Mouse (Mus musculus) embryonic facial prominence, embryonic 13.5 days (tissue): ENCODE data around the gene Ncor2. TPM values are rescaled to one million over a fixed set of nuclear protein-coding genes. Genes with fewer than 3 reads are reported as not detected.

ENCODE experiments used
- ATAC-seq: fragments of 200-750 bp; cut with Nextera tagmentation; 2 replicates; pipeline ENCODE4 v1.8.0; 2017; ENCODE audit warnings: low read depth; ENCODE audit not compliant: insufficient number of reproducible peaks, insufficient read depth, low FRiP score, low TSS enrichment
- H3K27ac ChIP-seq: fragments of 300-500 bp; sonication (generic); 2 replicates; pipeline ENCODE4 v1.5.1; 2015; ENCODE audit warnings: moderate library complexity, mild to moderate bottlenecking, inconsistent platforms
- H3K27me3 ChIP-seq: fragments of 300-500 bp; sonication (generic); 2 replicates; pipeline ENCODE4 v1.6.1; 2015; ENCODE audit warnings: mild to moderate bottlenecking, inconsistent platforms
- H3K36me3 ChIP-seq: fragments of 300-500 bp; sonication (generic); 2 replicates; pipeline ENCODE4 v1.6.1; 2015; ENCODE audit warnings: mild to moderate bottlenecking, inconsistent platforms
- H3K4me1 ChIP-seq: fragments of 300-500 bp; sonication (generic); 2 replicates; pipeline ENCODE4 v1.6.1; 2015; ENCODE audit warnings: inconsistent platforms
- H3K4me2 ChIP-seq: fragments of 300-500 bp; sonication (generic); 2 replicates; pipeline ENCODE4 v1.6.1; 2015; ENCODE audit warnings: moderate library complexity, mild to moderate bottlenecking, inconsistent platforms
- H3K4me3 ChIP-seq: fragments of 300-500 bp; sonication (generic); 2 replicates; pipeline ENCODE4 v1.5.1; 2015; ENCODE audit warnings: mild to moderate bottlenecking, inconsistent platforms
- H3K9ac ChIP-seq: fragments of 300-500 bp; sonication (generic); 2 replicates; pipeline ENCODE4 v1.6.1; 2015; ENCODE audit warnings: mild to moderate bottlenecking, inconsistent platforms
- H3K9me3 ChIP-seq: fragments of 300-500 bp; sonication (generic); 2 replicates; pipeline ENCODE4 v1.6.1; 2016; ENCODE audit warnings: inconsistent platforms
- WGBS: fragments of 180-500 bp; shearing (Covaris S2); methylation state at CpG from one replicate; pipeline ENCODE4 v1.1.7; 2015; ENCODE audit warnings: mixed read lengths; 5-methylcytosine and 5-hydroxymethylcytosine counted together
- polyA plus RNA-seq: library from polyadenylated mRNA; unstranded; fragments of >200 nt; fragmentation: Nextera tagmentation; extraction: Ambion mirVana; gene quantifications from 2 replicates; pipeline ENCODE4 v1.2.1, GENCODE M21; 2015

Gene Ncor2
- polyA plus RNA-seq, 1 experiment from 2014 or later, result 36.2 TPM

DNA sequence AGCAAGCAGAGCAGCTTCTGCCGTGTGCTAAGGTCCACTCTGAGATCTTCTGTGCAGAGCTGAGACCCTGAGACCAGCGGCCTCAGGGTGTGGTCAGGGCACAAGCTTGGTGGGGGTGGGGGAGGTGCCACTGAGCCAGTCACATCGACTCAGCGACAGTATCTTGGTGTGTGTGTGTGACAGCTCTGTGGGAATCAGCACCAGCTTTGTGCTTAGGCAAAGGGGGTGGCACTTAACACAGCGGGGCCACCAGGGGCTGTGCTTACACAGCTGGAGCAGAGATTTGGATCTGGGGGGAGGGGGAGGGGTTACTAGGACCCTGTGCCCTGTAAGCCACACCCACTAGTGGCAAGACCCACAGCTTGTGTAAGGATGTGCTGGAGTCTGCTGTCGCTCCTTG is 75.6 kb downstream of the Ncor2 start:
- peaks cover 36% of the 10 kb centered on the region for H3K4me1 ChIP-seq
- H3K9ac ChIP-seq, result peak overlapping the region; percentile 36; the same call in 1 of the 2 replicates
- H3K27me3 ChIP-seq, result no peaks in the 10 kb centered on the region
- H3K36me3 ChIP-seq, result peaks cover 93% of the 10 kb centered on the region
- peak overlapping the region; percentile 86 for H3K27ac ChIP-seq
- 27% methylated on average over 6 of the region's 6 CpGs for WGBS
- no peaks in the 10 kb centered on the region for H3K9me3 ChIP-seq
- H3K4me2 ChIP-seq, result peak overlapping the region; percentile 22; the same call in 1 of the 2 replicates
- ATAC-seq, result no peak
- H3K4me3 ChIP-seq, result no peak overlapping the region

GRCm38 (mm10) chr5:125102907-125103306 is 76.1 kb downstream of the Ncor2 start:
- Histone ChIP-seq H3K9ac (peak overlapping the region; percentile 36; the same call in 1 of the 2 replicates), H3K36me3 (peaks cover 93% of the 10 kb centered on the region), H3K4me2 (0 out of 2 replicates have a peak overlapping the region, but pooled peaks have one; percentile 22), H3K27me3 (no peaks in the 10 kb centered on the region), H3K4me1 (peaks cover 36% of the 10 kb centered on the region), H3K27ac (peak overlapping the region; percentile 86), H3K9me3 (no peaks in the 10 kb centered on the region), H3K4me3 (no peak overlapping the region)
- ATAC-seq, result no peak
- 30% methylated on average over 7 of the region's 7 CpGs for WGBS

GRCm38 (mm10) chr5:125102352-125102751 is 76.7 kb downstream of the Ncor2 start:
- no peak for ATAC-seq

DNA sequence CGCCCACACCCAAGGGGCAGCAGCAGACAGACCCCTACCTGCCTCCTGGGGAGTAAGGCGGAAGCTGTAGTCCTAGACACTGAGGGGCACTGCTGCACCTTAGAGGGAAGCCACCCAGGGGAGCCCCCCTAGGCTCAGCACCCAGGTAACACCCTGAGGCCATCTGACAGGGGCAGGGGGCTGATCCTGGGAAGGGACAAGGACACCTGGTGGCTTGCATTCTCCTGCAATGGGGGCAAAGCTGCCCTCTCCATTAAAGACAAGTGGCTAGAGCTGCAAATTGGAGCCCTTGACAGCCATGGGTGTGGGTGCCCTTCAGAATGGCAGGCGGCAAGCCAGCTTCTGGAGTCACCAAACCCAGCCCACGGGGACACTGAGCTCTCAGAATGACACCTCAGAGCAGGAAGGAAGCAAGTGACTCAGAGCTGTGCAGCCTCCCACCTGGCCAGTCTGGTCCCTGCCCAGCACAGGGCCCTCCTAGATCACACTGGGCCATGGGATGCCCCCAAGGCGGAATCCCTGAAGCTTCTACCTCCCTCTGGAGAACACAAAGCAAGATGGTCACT is 79.2 kb downstream of the Ncor2 start:
- peaks cover 30% of the 10 kb centered on the region for H3K4me1 ChIP-seq
- 84% methylated on average over 5 of the region's 5 CpGs for WGBS
- H3K9me3 ChIP-seq, result no peaks in the 10 kb centered on the region
- H3K27ac ChIP-seq, result no peak overlapping the region
- no peaks in the 10 kb centered on the region for H3K27me3 ChIP-seq
- peaks cover 95% of the 10 kb centered on the region for H3K36me3 ChIP-seq
- H3K4me3 ChIP-seq, result no peak overlapping the region
- no peak overlapping the region for H3K9ac ChIP-seq
- no peak for ATAC-seq
- no peak overlapping the region for H3K4me2 ChIP-seq

More at GRCm38 (mm10) chr5:125102352-125102751, 76.7 kb downstream of the Ncor2 start:
- H3K9me3 ChIP-seq, result no peaks in the 10 kb centered on the region
- H3K27me3 ChIP-seq, result no peaks in the 10 kb centered on the region
- H3K36me3 ChIP-seq, result peaks cover 93% of the 10 kb centered on the region
- H3K27ac ChIP-seq, result peak overlapping the region; percentile 86
- WGBS, result 64% methylated on average over 8 of the region's 8 CpGs
- H3K9ac ChIP-seq, result 0 out of 2 replicates have a peak overlapping the region, but pooled peaks have one; percentile 36
- H3K4me2 ChIP-seq, result no peak overlapping the region
- H3K4me1 ChIP-seq, result peaks cover 36% of the 10 kb centered on the region
- H3K4me3 ChIP-seq, result no peak overlapping the region

DNA sequence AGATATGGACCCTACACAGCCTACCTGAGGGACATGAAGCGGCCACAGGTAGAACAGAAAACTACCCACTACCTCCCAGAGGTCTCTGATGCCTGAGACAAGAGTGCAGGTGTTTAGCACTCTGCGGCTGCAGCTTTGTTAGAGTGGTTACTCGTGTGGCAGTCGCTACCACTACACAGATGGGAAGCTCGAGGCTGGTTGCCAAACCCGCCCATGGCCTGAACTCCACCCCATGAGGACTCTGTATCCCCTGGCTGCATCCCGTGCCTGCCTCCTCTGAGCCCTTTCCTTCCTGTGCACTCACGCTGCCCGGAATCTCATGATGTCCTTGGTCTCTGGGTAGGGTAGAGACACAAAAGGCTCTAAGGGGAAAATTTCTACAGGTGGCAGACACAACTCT is 80.3 kb downstream of the Ncor2 start:
- Histone ChIP-seq H3K9ac (no peak overlapping the region), H3K9me3 (no peaks in the 10 kb centered on the region), H3K4me3 (no peak overlapping the region), H3K27ac (no peak overlapping the region), H3K4me2 (no peak overlapping the region), H3K36me3 (peaks cover 94% of the 10 kb centered on the region), H3K4me1 (peaks cover 18% of the 10 kb centered on the region), H3K27me3 (no peaks in the 10 kb centered on the region)
- no peak for ATAC-seq
- WGBS, result 91% methylated on average over 9 of the region's 9 CpGs

DNA sequence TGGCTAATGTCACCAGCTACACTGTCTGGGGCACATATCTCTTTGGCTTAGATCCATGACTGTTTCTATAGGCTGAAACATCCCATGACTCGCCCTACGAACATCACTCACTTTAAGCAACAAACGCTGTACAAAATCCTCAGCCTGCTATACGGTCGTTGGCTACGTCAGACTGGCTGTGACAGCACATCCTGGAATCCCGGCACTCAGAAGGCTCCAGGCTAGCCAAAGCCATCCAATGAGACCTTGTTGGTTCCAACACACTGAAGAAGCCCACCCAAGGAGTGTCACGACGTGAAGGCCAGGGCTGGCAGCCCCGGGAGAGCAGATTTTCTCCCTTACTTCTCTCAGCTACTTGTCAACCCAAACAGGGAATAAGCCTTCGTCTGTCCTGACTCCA is 82.7 kb downstream of the Ncor2 start:
- Histone ChIP-seq H3K27me3 (no peaks in the 10 kb centered on the region), H3K9ac (no peak overlapping the region), H3K4me3 (no peak overlapping the region), H3K9me3 (no peaks in the 10 kb centered on the region), H3K4me2 (no peak overlapping the region), H3K27ac (no peak overlapping the region), H3K36me3 (peaks cover 96% of the 10 kb centered on the region), H3K4me1 (no peaks in the 10 kb centered on the region)
- no peak for ATAC-seq
- 82% methylated on average over 11 of the region's 11 CpGs for WGBS

DNA sequence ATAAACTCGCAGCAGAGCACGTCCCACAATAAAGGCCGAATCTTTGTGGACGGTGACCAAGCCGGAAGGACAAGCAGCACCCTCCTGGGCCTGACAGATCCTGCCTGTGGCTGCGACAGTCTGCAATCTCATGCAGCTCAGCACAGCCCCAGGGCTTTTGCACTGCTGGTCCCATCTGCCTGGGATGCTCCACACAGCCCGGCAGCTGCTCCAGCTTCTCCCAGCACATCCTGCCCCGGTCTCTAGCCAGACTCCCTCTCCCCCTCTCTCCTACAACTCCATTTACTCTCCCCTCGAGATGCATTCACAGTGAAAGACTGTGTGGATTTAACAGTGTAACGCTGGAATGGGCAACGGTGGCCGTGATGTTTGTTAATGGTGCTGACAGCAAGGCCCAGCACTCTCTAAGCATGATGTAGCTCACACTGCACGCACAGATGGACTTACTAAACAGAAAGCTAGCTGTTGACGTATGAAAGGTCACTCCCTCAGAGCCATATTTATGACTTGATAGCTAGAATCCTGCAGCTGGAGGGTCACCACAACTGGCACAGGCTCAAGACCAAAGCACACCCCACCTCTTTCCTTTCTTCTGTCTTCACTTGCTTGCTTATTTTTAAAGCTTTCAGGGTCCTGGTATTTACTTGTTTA is 83.4 kb downstream of the Ncor2 start:
- Histone ChIP-seq H3K4me3 (no peak overlapping the region), H3K9ac (no peak overlapping the region), H3K27me3 (no peaks in the 10 kb centered on the region), H3K4me2 (no peak overlapping the region), H3K9me3 (no peaks in the 10 kb centered on the region), H3K36me3 (peaks cover 97% of the 10 kb centered on the region), H3K4me1 (no peaks in the 10 kb centered on the region), H3K27ac (no peak overlapping the region)
- WGBS, result 83% methylated on average over 14 of the region's 14 CpGs
- ATAC-seq, result no peak

GRCm38 (mm10) chr5:125093795-125094194 is 85.2 kb downstream of the Ncor2 start:
- Histone ChIP-seq H3K9me3 (peaks cover 9% of the 10 kb centered on the region; the same call in 1 of the 2 replicates), H3K4me2 (no peak overlapping the region), H3K9ac (no peak overlapping the region), H3K36me3 (peaks cover 97% of the 10 kb centered on the region), H3K27ac (no peak overlapping the region), H3K4me3 (no peak overlapping the region), H3K4me1 (0 out of 2 replicates have a peak, but pooled peaks cover 3% of the 10 kb centered on the region), H3K27me3 (no peaks in the 10 kb centered on the region)
- WGBS, result 49% methylated on average over 5 of the region's 5 CpGs
- ATAC-seq, result no peak

DNA sequence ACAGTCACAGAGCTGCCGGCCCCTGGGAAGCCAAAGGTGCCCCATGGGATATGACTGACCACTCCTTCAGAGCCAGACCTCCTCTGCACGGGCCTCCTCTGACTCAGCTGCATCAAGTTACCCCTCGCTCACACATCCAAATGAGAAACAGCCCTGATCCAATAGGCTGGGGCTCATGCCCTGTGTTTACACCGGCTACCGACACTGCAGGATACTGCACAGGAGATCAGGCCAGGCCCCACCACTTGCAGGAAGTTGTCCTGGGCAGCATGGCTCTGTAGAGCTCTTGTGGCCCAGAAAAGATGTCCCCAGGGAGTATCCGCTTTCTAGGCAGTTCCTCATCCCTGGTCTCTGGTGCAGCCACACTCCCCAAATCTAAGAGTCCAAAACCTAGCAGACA is 90.9 kb downstream of the Ncor2 start:
- no peak overlapping the region for H3K4me3 ChIP-seq
- H3K4me1 ChIP-seq, result peaks cover 11% of the 10 kb centered on the region; the same call in 1 of the 2 replicates
- peaks cover 100% of the 10 kb centered on the region for H3K36me3 ChIP-seq
- WGBS, result 38% methylated on average over 6 of the region's 6 CpGs
- no peak overlapping the region for H3K4me2 ChIP-seq
- no peak for ATAC-seq
- no peaks in the 10 kb centered on the region for H3K27me3 ChIP-seq
- H3K9ac ChIP-seq, result no peak overlapping the region
- H3K9me3 ChIP-seq, result peaks cover 9% of the 10 kb centered on the region; the same call in 1 of the 2 replicates
- no peak overlapping the region for H3K27ac ChIP-seq

DNA sequence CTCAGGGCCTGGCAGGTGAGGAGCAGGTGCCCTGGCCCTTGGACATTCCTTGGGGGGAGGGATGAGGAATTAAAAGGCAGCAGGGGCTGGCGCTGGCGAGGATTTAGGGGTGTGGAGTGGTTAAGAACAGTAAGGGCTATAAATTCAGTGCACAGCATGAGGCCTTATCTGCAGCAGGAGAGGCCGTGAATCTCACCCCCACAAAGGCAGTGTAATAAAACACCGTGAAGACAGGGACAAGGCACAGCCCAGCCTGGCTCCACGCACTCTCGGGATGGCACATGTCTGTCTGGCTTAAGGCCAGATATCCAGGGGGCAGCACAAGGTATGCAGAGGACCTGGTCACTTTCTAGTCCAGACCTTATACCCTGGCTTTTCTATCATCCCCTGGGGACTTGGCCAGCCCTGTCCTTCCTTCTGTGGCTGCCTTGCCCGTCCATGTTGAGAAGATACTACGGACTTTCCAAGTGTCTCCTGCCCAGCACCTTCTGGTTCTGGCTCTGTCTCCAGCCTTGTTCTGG is 93.9 kb downstream of the Ncor2 start:
- Histone ChIP-seq H3K27ac (no peak overlapping the region), H3K36me3 (peaks cover 100% of the 10 kb centered on the region), H3K4me1 (peaks cover 21% of the 10 kb centered on the region), H3K27me3 (no peaks in the 10 kb centered on the region), H3K9me3 (peaks cover 6% of the 10 kb centered on the region; the same call in 1 of the 2 replicates), H3K4me3 (no peak overlapping the region), H3K4me2 (no peak overlapping the region), H3K9ac (no peak overlapping the region)
- ATAC-seq, result no peak
- WGBS, result 78% methylated on average over 8 of the region's 8 CpGs

- no peak overlapping the region for H3K4me3 ChIP-seq
- H3K27ac ChIP-seq, result no peak overlapping the region
- H3K27me3 ChIP-seq, result no peaks in the 10 kb centered on the region
- no peak overlapping the region for H3K9ac ChIP-seq
- peaks cover 100% of the 10 kb centered on the region for H3K36me3 ChIP-seq
- no peak for ATAC-seq
- no peak overlapping the region for H3K4me2 ChIP-seq
- 86% methylated on average over 6 of the region's 6 CpGs for WGBS
- no peaks in the 10 kb centered on the region for H3K9me3 ChIP-seq
- peaks cover 16% of the 10 kb centered on the region for H3K4me1 ChIP-seq
These were observed 95.3 kb downstream of the Ncor2 start for GRCm38 (mm10) chr5:125083674-125084073.
